Mouse (Mus musculus) ZHBTc4 (cell line): ENCODE measurements at regions not wholly inside any gene's neighbourhood (a gene's known extent, or its start where the extent isn't known, plus 50 kb on each side); places are given as distances from the start of the nearest gene placed in this dataset.
A peak's percentile ranks its signal among the peaks of the same experiment; 100 is the strongest.

Source experiments
- DNase-seq: peaks from one replicate; pipeline ENCODE4 v3.0.0-alpha.2; 2011; ENCODE audit warnings: low read depth, low spot score

GRCm38 (mm10) chr7:60974116-60974515 lies 834.1 kb upstream of the Snrpn start:
- peak; percentile 73 for DNase-seq

DNA sequence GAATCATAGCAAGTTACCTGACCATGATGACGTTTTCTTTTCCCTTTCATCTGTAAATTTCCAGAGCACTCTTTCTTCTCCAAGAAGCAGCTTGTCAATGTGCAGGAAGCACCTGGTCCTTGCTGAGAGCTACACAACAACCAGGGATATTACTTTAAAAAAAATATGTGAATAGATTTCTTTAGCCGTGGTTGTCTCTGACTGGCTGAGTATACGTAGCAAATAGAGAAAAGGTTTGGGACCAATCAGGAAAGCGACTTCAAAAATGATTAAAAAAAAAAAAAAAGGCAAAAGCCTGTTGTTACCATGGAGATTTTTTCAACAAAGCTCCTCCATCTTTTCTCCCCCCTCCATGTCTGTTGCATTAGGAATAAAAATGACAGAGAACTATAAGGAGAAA lies 821.2 kb upstream of the Snrpn start:
- no peak for DNase-seq

GRCm38 (mm10) chr7:60939764-60940457 lies 799.9 kb upstream of the Snrpn start:
- DNase-seq: no peak
